Mouse (Mus musculus) CH12.LX (cell line): ENCODE results near the gene Ncaph2.

Source experiments
- CTCF ChIP-seq, 2 experiments: IDR thresholded peaks in 1 of 2; conservative IDR thresholded peaks in 1 of 2; 2 replicates each; pipeline ENCODE4 v1.5.1; 2011 to 2012; ENCODE audit warnings: low read depth in 2 of 2, low read length in 2 of 2, improper control_type of control experiment in 1 of 2, inconsistent platforms in 1 of 2, mild to moderate bottlenecking in 1 of 2, moderate library complexity in 1 of 2
- E2F4 ChIP-seq: IDR thresholded peaks from 2 replicates; pipeline ENCODE4 v1.6.1; 2011; ENCODE audit warnings: low read depth, low read length, improper control_type of control experiment; ENCODE audit not compliant: insufficient replicate concordance
- EP300 ChIP-seq: IDR thresholded peaks from 2 replicates; pipeline ENCODE4 v1.6.1; 2011; ENCODE audit warnings: low read length, improper control_type of control experiment
- MAFK ChIP-seq: IDR thresholded peaks from 2 replicates; pipeline ENCODE4 v1.6.1; 2011; ENCODE audit warnings: low read length, improper control_type of control experiment; ENCODE audit not compliant: insufficient replicate concordance
- MAX ChIP-seq: IDR thresholded peaks from 2 replicates; pipeline ENCODE4 v1.6.1; 2011; ENCODE audit warnings: low read length, improper control_type of control experiment
- MXI1 ChIP-seq: IDR thresholded peaks from 2 replicates; pipeline ENCODE4 v1.6.1; 2011; ENCODE audit warnings: mild to moderate bottlenecking, low read depth, low read length, improper control_type of control experiment
- POLR2A ChIP-seq: IDR thresholded peaks from 2 replicates; pipeline ENCODE4 v1.6.1; 2011; ENCODE audit warnings: low read depth, mild to moderate bottlenecking, improper control_type of control experiment, low read length
- ZKSCAN1 ChIP-seq: IDR thresholded peaks from 2 replicates; pipeline ENCODE4 v1.6.1; 2012; ENCODE audit warnings: low read depth, inconsistent platforms, low read length, improper control_type of control experiment, borderline replicate concordance
- ZNF384 ChIP-seq: IDR thresholded peaks from 2 replicates; pipeline ENCODE4 v1.6.1; 2012; ENCODE audit warnings: low read depth, low read length, improper control_type of control experiment, inconsistent platforms

- TF ChIP-seq POLR2A (no peak), ZNF384 (no peak), CTCF (conservative IDR thresholded peaks at IDR 0.05 in 1 of 2, IDR thresholded peaks at IDR 0.05 in 1 of 2; ENCODE audit: low read depth in 2 of 2, low read length in 2 of 2) (no peak), MAFK (no peak), EP300 (no peak), MAX (no peak), E2F4 (no peak), MXI1 (no peak), ZKSCAN1 (no peak)
These were observed 15.8 kb upstream of the Ncaph2 start for GRCm38 (mm10) chr15:89339696-89340095.
